Mouse (Mus musculus) CH12.LX (cell line): ENCODE results near the gene Olig1.

ENCODE experiments used
- CTCF ChIP-seq, 2 experiments: IDR thresholded peaks in 1 of 2; conservative IDR thresholded peaks in 1 of 2; 2 replicates each; pipeline ENCODE4 v1.5.1; 2011 to 2012; ENCODE audit warnings: low read depth in 2 of 2, low read length in 2 of 2, improper control_type of control experiment in 1 of 2, inconsistent platforms in 1 of 2, mild to moderate bottlenecking in 1 of 2, moderate library complexity in 1 of 2
- POLR2A ChIP-seq: IDR thresholded peaks from 2 replicates; pipeline ENCODE4 v1.6.1; 2011; ENCODE audit warnings: low read depth, mild to moderate bottlenecking, improper control_type of control experiment, low read length
- POLR2AphosphoS2 ChIP-seq: IDR thresholded peaks from 2 replicates; pipeline ENCODE4 v1.6.1; 2011; ENCODE audit warnings: low read depth, low read length, improper control_type of control experiment
- USF1 ChIP-seq: IDR thresholded peaks from 2 replicates; pipeline ENCODE4 v1.6.1; 2014; ENCODE audit warnings: low read depth, mild to moderate bottlenecking, inconsistent platforms, low read length, improper control_type of control experiment

DNA sequence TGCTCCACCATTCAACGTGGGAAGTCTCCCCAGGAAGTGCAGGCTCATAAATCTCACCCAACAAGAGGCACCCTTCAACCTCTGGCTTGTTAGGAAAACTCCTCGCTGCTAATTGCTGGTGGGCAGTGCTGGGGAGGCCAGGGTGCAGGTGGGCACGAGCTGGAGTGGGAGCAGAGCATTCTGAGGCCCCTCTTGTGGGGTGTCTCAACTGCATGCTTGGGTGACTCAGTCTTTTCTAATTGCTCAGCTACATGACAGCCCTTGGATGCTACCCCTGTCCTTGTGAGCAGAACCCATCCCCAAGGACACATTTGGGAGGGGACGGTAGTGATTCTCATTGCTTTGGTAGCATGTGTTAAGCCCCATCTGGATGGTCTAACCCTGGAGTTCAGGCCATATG, 28.2 kb downstream of the Olig1 start:
- TF ChIP-seq CTCF (conservative IDR thresholded peaks at IDR 0.05 in 1 of 2, IDR thresholded peaks at IDR 0.05 in 1 of 2; ENCODE audit: low read depth in 2 of 2, low read length in 2 of 2): no peak
- TF ChIP-seq POLR2A: no peak
- no peak for TF ChIP-seq POLR2AphosphoS2
- no peak for TF ChIP-seq USF1
